9 mouse cellular contexts compared by ENCODE assay signal in the genomic region with DNA sequence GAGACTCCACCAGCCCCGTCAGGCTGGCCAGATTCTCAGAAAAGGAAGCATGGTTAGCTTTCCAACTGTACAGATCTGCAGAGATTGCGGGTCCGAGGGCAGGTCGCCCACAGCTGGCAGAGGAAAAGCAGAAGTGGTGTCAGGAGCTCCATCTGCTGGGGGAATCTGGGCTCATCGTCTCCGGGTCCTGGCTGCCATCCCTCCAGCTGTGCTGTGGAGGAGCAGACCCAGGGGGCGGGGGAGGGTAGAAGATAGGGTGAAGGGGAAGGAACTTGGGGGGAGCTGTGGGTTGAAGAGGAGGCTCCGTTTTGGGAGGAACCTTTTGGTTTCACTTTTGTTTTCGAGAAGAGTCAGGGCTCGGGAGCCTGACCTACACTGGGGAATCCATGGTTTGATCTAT.
DNase-seq lines count a peak whose midpoint lies in the region; ATAC-seq and TF ChIP-seq lines count a peak whose summit lies in the region.
"Had no signal": no experiment of that assay in that cellular context is flagged by ENCODE, and none has a peak within 500 bp of the region (broad histone marks: within the 10 kb centered on the region; RNA-seq: fewer than 3 reads in every experiment).

No protein-coding gene starts in this region.

- H3K27ac ChIP-seq in heart, embryonic 15.5 days, result no peak overlapping the region
- H3K27ac ChIP-seq in heart, embryonic 12.5 days (ENCODE audit: poor library complexity, severe bottlenecking), result no peak overlapping the region
- H3K27ac ChIP-seq in ES-Bruce4 (ENCODE audit: insufficient read depth, low read length), result no peak overlapping the region
- H3K27ac ChIP-seq in intestine, embryonic 15.5 days, result no peak overlapping the region
- H3K27ac ChIP-seq: midbrain, embryonic 13.5 days had no signal

- H3K4me3 ChIP-seq in heart, embryonic 15.5 days, result 0 out of 2 replicates have a peak overlapping the region, but pooled peaks have one; percentile 15
- no peak overlapping the region for H3K4me3 ChIP-seq in heart, embryonic 12.5 days
- H3K4me3 ChIP-seq in ES-Bruce4 (ENCODE audit: low read depth, low read length), result no peak overlapping the region
- 0 out of 2 replicates have a peak overlapping the region, but pooled peaks have one; percentile 4 for H3K4me3 ChIP-seq in intestine, embryonic 15.5 days (replicated peaks)
- H3K4me3 ChIP-seq: midbrain, embryonic 13.5 days had no signal

- no peak for TF ChIP-seq POLR2A in ES-Bruce4 (IDR thresholded peaks at IDR 0.05; ENCODE audit: insufficient read depth, low read length)

- ATAC-seq in heart, embryonic 15.5 days (replicated peaks; ENCODE audit: insufficient number of reproducible peaks, insufficient read depth, low FRiP score, low read depth), result 0 out of 2 replicates have a peak, but pooled peaks have one; percentile 43
- no peak for ATAC-seq in heart, embryonic 12.5 days (ENCODE audit: insufficient number of reproducible peaks, low FRiP score)
- ATAC-seq in intestine, embryonic 15.5 days, result peak; percentile 23; the same call in 1 of the 2 replicates
- ATAC-seq in neutrophil, adult 5-6 weeks (ENCODE audit: extremely low read depth, insufficient number of reproducible peaks, low FRiP score, poor library complexity, severe bottlenecking), result peak; percentile 85
- ATAC-seq: midbrain, embryonic 13.5 days had no signal

- 58% methylated on average over 10 of the region's 10 CpGs for WGBS in heart, embryonic 15.5 days
- WGBS in heart, embryonic 12.5 days, result 61% methylated on average over 10 of the region's 10 CpGs
- WGBS in intestine, embryonic 15.5 days, result 67% methylated on average over 10 of the region's 10 CpGs

- H3K4me2 ChIP-seq in heart, embryonic 15.5 days, result peak overlapping the region; percentile 23; the same call in 1 of the 2 replicates
- H3K4me2 ChIP-seq in heart, embryonic 12.5 days, result no peak overlapping the region
- H3K4me2 ChIP-seq in intestine, embryonic 15.5 days (replicated peaks), result 0 out of 2 replicates have a peak overlapping the region, but pooled peaks have one; percentile 9
- H3K4me2 ChIP-seq: midbrain, embryonic 13.5 days had no signal

- 0 out of 2 replicates have a peak, but pooled peaks cover 2% of the 10 kb centered on the region for H3K4me1 ChIP-seq in heart, embryonic 15.5 days (replicated peaks)
- H3K4me1 ChIP-seq in heart, embryonic 12.5 days (replicated peaks), result no peaks in the 10 kb centered on the region
- H3K4me1 ChIP-seq in ES-Bruce4 (ENCODE audit: control insufficient read depth, insufficient read depth, low read length), result no peaks in the 10 kb centered on the region
- H3K4me1 ChIP-seq in intestine, embryonic 15.5 days (replicated peaks), result no peaks in the 10 kb centered on the region
- H3K4me1 ChIP-seq: midbrain, embryonic 13.5 days had no signal

- H3K36me3 ChIP-seq in heart, embryonic 15.5 days, result peaks cover 26% of the 10 kb centered on the region
- peaks cover 76% of the 10 kb centered on the region for H3K36me3 ChIP-seq in heart, embryonic 12.5 days
- no peaks in the 10 kb centered on the region for H3K36me3 ChIP-seq in ES-Bruce4 (ENCODE audit: control insufficient read depth, insufficient read depth, low read length, poor library complexity, severe bottlenecking)
- H3K36me3 ChIP-seq in intestine, embryonic 15.5 days, result no peaks in the 10 kb centered on the region

- TF ChIP-seq CTCF in ES-Bruce4 (IDR thresholded peaks at IDR 0.05; ENCODE audit: low read depth, low read length), result peak; percentile 30

- no peaks in the 10 kb centered on the region for H3K9me3 ChIP-seq in heart, embryonic 15.5 days (replicated peaks)
- 0 out of 2 replicates have a peak, but pooled peaks cover 2% of the 10 kb centered on the region for H3K9me3 ChIP-seq in heart, embryonic 12.5 days (replicated peaks)
- peaks cover 3% of the 10 kb centered on the region; the same call in 1 of the 2 replicates for H3K9me3 ChIP-seq in ES-Bruce4 (replicated peaks; ENCODE audit: control insufficient read depth, insufficient read depth, low read length, poor library complexity, severe bottlenecking)
- H3K9me3 ChIP-seq in intestine, embryonic 15.5 days, result no peaks in the 10 kb centered on the region

- no peak overlapping the region for H3K9ac ChIP-seq in heart, embryonic 15.5 days
- no peak overlapping the region for H3K9ac ChIP-seq in heart, embryonic 12.5 days
- H3K9ac ChIP-seq in ES-Bruce4 (ENCODE audit: low read depth, poor library complexity, severe bottlenecking), result no peak overlapping the region
- H3K9ac ChIP-seq in intestine, embryonic 15.5 days, result no peak overlapping the region
- H3K9ac ChIP-seq: midbrain, embryonic 13.5 days had no signal

- DNase-seq in frontal cortex, postnatal 36 days (ENCODE audit: low spot score in 2 of 2), result no peak
- no peak for DNase-seq in urinary bladder, adult 18-20 months (ENCODE audit: low spot score in 2 of 2)
- DNase-seq in ovary, postnatal 36 days (ENCODE audit: low spot score), result no peak

- no peaks in the 10 kb centered on the region for H3K27me3 ChIP-seq in heart, embryonic 15.5 days
- no peaks in the 10 kb centered on the region for H3K27me3 ChIP-seq in heart, embryonic 12.5 days (replicated peaks)
- H3K27me3 ChIP-seq in ES-Bruce4 (ENCODE audit: control insufficient read depth, insufficient read depth, low read length, poor library complexity, severe bottlenecking), result no peaks in the 10 kb centered on the region
- no peaks in the 10 kb centered on the region for H3K27me3 ChIP-seq in intestine, embryonic 15.5 days (replicated peaks)
- H3K27me3 ChIP-seq: midbrain, embryonic 13.5 days had no signal

- TF ChIP-seq EP300 in ES-Bruce4 (IDR thresholded peaks at IDR 0.05; ENCODE audit: insufficient read depth, low read depth, low read length), result no peak

Comparison
In these comparisons a context has a peak if more than half of its experiments do, and no peak if none do; other contexts are left out.
1. H3K4me3 ChIP-seq: peak in heart, embryonic 15.5 days (single experiment) and intestine, embryonic 15.5 days (single experiment); none in heart, embryonic 12.5 days (single experiment) and ES-Bruce4 (single experiment).